Mouse (Mus musculus) thymus, adult 2 months (tissue): ENCODE measurements around the gene Irs3. TPM values are rescaled to one million over a fixed set of nuclear protein-coding genes. Genes with fewer than 3 reads are reported as not detected.
"Not testable (repeated sequence)": the region's sequence is repeated elsewhere in the genome, so short reads cannot be mapped to it uniquely, and the experiment has no call there.

Source experiments
- DNase-seq: peaks from one replicate; pipeline ENCODE4 v3.0.0; 2021
- H3K27ac ChIP-seq: fragments of 200-500 bp; 2 replicates; pipeline ENCODE4 v1.5.1; 2012; ENCODE audit warnings: low read length, control low read depth; ENCODE audit not compliant: control insufficient read depth, insufficient read depth
- H3K27me3 ChIP-seq: fragments of 200-500 bp; 2 replicates; pipeline ENCODE4 v1.6.1; 2012; ENCODE audit warnings: mild to moderate bottlenecking, low read length, moderate library complexity, mixed read lengths; ENCODE audit not compliant: control insufficient read depth, insufficient read depth
- H3K36me3 ChIP-seq: fragments of 200-500 bp; 2 replicates; pipeline ENCODE4 v1.6.1; 2012; ENCODE audit warnings: mild to moderate bottlenecking, low read length, moderate library complexity; ENCODE audit not compliant: control insufficient read depth, insufficient read depth
- H3K4me1 ChIP-seq: fragments of 200-500 bp; replicated peaks from 2 replicates; pipeline ENCODE4 v1.6.1; 2012; ENCODE audit warnings: low read length; ENCODE audit not compliant: control insufficient read depth, insufficient read depth
- H3K4me3 ChIP-seq: fragments of 200-500 bp; 2 replicates; pipeline ENCODE4 v1.5.1; 2012; ENCODE audit warnings: mild to moderate bottlenecking, low read length, control low read depth, moderate library complexity; ENCODE audit not compliant: control insufficient read depth, insufficient read depth
- CTCF ChIP-seq: fragments of 200-500 bp; IDR thresholded peaks from 2 replicates; pipeline ENCODE4 v1.5.1; 2012; ENCODE audit warnings: mild to moderate bottlenecking, control low read depth, low read length, moderate library complexity, borderline replicate concordance; ENCODE audit not compliant: control insufficient read depth, poor library complexity, insufficient read depth; ENCODE audit errors: extremely low read depth
- POLR2A ChIP-seq: fragments of 200-500 bp; IDR thresholded peaks from 2 replicates; pipeline ENCODE4 v1.6.1; 2012; ENCODE audit warnings: mild to moderate bottlenecking, low read length, control low read depth, moderate library complexity; ENCODE audit not compliant: control insufficient read depth, poor library complexity, insufficient read depth; ENCODE audit errors: extremely low read depth
- WGBS: fragments of 180-500 bp; shearing (Covaris S2); methylation state at CpG from one replicate; pipeline ENCODE4 v1.1.7; 2018; 5-methylcytosine and 5-hydroxymethylcytosine counted together
- polyA plus RNA-seq: library from polyadenylated mRNA; depleted of rRNA; stranded (reverse); fragments of >200 nt; gene quantifications from 2 replicates; pipeline ENCODE4 v1.2.3, GENCODE M21; 2012

Irs3 gene
- polyA plus RNA-seq, 1 experiment = 2.5 TPM

DNA sequence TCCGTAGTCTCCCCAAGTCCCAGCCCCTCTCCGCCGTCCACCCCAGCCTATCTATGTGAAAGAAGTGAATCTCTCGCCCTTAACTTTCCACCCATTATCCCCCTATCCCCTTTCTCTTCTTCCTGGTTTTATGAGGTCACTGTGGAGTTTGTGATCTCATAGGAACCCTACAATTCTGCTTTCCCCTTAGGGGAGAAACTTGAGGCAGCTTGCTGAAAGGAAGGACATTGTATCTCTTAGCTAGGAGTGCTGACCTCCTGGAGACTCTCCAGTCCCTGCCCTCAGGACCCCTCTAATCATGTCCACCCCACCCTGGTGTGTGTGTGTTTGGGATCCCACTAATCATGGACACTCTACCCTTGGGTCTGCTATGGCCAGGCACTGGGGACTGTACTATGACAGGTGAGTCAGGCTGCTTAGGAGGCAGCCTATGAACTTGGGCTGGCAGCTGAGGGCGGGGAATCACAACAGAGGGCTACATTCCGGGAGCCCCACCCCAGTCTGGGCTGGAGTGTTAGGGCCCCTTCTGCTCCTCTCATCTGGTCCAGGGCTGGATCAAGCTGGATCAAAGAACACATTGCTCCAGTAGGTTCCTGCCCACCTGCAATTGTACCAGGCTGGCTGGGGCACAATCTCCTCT, 15.5 kb downstream of the Irs3 start:
- H3K36me3 ChIP-seq = peaks cover 12% of the 10 kb centered on the region
- peak overlapping the region; percentile 98 for H3K27ac ChIP-seq
- WGBS = 1% methylated on average over 6 of the region's 6 CpGs
- H3K4me1 ChIP-seq = peaks cover 23% of the 10 kb centered on the region
- peak overlapping the region; percentile 84 for H3K4me3 ChIP-seq
- DNase-seq = peak; percentile 55
- no peaks in the 10 kb centered on the region for H3K27me3 ChIP-seq
- TF ChIP-seq POLR2A (0 out of 2 replicates have a peak, but pooled peaks have one; percentile 26), CTCF (no peak)

DNA sequence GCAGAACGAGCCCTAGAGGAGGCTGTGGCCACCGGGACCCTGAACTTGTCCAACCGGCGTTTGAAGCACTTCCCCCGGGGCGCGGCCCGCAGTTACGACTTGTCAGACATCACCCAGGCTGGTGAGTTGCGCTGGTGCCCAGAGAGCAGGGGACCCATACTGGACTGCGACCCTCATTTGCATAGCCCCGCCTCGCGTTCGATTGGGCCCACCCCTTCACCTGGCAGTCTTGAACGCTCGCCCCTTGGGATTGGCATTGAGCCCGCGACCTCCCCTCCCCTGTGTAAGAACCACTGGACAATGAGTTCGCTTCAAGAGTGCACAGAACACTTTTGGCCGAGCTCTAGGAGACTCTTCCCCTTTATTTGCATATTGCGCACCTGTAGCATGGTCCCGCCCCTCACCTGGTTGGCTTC, 16.2 kb downstream of the Irs3 start:
- no peaks in the 10 kb centered on the region for H3K27me3 ChIP-seq
- DNase-seq = no peak
- peaks cover 8% of the 10 kb centered on the region for H3K36me3 ChIP-seq
- H3K27ac ChIP-seq = peak overlapping the region; percentile 98
- peaks cover 23% of the 10 kb centered on the region for H3K4me1 ChIP-seq
- peak overlapping the region; percentile 84 for H3K4me3 ChIP-seq
- under 1% methylated on average over 23 of the region's 23 CpGs for WGBS
- TF ChIP-seq POLR2A = no peak
- no peak for TF ChIP-seq CTCF

DNA sequence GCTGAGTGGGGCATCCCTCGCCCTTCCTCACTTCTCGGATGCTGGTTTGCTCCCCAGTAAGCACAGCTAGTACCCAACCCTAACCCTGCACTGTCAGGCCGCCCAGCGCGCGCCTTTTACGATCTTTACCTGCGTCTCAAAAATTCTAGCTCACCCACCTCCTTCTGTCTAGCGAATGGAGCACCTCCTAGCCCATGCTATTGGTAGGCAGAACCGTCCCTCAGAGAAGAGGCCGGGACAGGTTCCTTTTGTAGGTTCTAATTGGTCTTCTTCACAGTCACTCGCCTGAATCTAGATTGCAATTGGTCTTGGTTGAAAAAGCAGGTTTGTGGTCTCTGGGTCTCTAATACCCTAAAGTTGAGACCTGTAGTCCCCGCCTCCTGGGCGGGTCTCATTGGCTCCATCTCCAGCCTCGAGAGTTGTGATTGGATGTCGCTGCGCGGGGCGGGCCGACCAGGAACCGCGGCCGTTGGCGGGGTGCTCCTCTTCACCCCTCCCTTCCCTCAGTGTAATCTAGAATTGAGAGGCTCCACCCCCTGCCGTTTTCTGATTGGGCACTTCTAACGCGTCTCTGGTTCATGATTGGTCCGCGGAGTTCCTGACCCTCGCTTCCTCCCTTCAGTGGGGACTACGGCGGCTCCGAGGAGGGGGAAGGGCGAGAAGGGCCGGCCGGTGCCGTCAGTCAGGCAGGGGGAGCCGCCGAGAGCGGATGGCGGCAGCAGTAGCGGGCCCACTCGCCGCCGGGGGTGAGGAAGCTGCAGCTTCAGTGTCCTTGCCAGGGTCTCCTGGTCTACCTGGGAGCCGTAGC, 16.8 kb downstream of the Irs3 start, which contains the start of the genes Fbxo24, Lrch4 and Gm20605:
TSS of gene Fbxo24 (minus strand) at position 505 of the 808 bp plus-strand sequence.
TSS of gene Lrch4 (plus strand) at position 624 of the 808 bp plus-strand sequence.
TSS of gene Gm20605 (plus strand) at position 678 of the 808 bp plus-strand sequence.
- Histone ChIP-seq H3K36me3 (peaks cover 2% of the 10 kb centered on the region; the same call in 1 of the 2 replicates), H3K4me1 (peaks cover 23% of the 10 kb centered on the region), H3K27ac (peak within 1 kb of the TSS; percentile 98), H3K27me3 (no peaks in the 10 kb centered on the region), H3K4me3 (peak within 1 kb of the TSS; percentile 84)
- under 1% methylated on average over 46 of the region's 46 CpGs for WGBS
- TF ChIP-seq POLR2A (peak; percentile 97), CTCF (0 out of 2 replicates have a peak, but pooled peaks have one; percentile 38)
- peak; percentile 99 for DNase-seq

DNA sequence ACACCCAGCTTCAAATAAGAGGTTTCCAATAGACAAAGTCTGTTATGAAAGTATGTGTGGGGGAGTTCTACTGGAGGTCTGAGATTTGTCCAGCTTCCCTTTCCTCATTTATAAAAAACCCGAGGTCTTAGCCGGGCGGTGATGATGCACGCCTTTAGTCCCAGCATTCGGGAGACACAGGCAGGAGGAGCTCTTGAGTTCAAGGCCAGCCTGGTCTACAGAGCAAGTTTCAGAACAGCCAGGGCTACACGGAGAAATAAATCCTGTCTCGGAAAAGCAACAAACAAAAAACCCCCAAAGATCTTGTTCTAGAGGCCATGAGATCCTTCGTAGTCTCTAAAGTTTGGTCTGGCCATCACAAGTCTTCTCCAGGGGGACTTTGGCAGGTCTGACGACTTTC, 17.5 kb downstream of the Irs3 start:
- H3K27ac ChIP-seq = peak overlapping the region; percentile 77
- peaks cover 23% of the 10 kb centered on the region for H3K4me1 ChIP-seq
- H3K27me3 ChIP-seq = no peaks in the 10 kb centered on the region
- no peaks in the 10 kb centered on the region for H3K36me3 ChIP-seq
- TF ChIP-seq POLR2A (no peak), CTCF (no peak)
- DNase-seq = peak; percentile 44
- WGBS = 2% methylated on average over 9 of the region's 9 CpGs
- peak overlapping the region; percentile 50 for H3K4me3 ChIP-seq

DNA sequence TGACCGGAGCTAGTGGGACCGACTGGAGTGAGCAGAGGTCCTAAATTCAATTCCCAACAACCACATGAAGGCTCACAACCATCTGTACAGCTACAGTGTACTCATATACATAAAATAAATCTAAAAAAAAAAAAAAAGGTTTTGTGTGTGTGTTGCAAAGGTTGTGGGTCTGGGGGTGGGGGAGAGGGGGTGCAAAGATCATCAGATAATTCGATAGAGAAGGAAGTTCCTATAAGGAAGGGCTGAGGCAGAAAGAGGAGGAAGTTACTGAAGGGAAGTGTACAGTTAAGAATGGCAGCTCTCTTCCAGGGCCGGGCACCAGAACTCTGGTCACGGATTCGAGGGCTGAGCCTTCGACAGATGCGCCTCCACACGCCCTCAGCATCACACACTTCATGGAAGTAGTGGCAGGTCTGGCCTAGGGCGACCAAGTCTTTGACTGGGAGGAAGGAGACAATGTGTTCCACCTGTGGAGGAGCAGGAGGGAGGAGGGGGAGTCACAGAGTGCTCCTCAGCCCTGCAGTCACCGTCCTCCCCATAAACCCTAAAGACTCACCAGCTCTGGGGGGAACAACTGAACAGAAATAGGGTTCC, 21.5 kb downstream of the Irs3 start:
- TF ChIP-seq CTCF (no peak), POLR2A (no peak)
- WGBS = 52% methylated on average over 11 of the region's 11 CpGs
- no peak for DNase-seq
- no peaks in the 10 kb centered on the region for H3K27me3 ChIP-seq
- H3K4me3 ChIP-seq = no peak overlapping the region
- H3K27ac ChIP-seq = no peak overlapping the region
- H3K4me1 ChIP-seq = peaks cover 6% of the 10 kb centered on the region; the same call in 1 of the 2 replicates
- H3K36me3 ChIP-seq = no peaks in the 10 kb centered on the region

DNA sequence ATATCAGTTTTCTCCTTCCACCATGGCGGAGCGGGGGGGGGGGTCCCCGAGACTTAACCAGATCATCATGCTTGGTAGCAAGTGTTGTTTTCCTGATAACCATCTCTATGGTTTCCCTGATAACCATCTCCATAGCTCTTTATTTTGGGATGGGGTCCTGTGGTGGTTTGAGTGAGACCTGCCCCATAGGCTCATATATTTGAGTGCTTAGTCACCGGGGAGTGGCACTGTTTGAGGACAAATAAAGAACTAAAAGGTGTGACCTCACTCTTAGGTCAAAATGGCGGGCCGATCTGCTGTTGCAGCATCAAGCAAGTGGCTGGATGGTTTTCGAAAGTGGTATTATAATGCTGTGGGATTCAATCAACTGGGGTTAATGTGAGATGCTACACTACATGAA, 30.2 kb downstream of the Irs3 start:
- 87% methylated on average over 7 of the region's 7 CpGs for WGBS
- no peaks in the 10 kb centered on the region for H3K36me3 ChIP-seq
- no peak overlapping the region for H3K27ac ChIP-seq
- H3K4me3 ChIP-seq = no peak overlapping the region
- no peaks in the 10 kb centered on the region for H3K4me1 ChIP-seq
- DNase-seq = no peak
- TF ChIP-seq POLR2A = no peak
- TF ChIP-seq CTCF = no peak
- H3K27me3 ChIP-seq = no peaks in the 10 kb centered on the region

DNA sequence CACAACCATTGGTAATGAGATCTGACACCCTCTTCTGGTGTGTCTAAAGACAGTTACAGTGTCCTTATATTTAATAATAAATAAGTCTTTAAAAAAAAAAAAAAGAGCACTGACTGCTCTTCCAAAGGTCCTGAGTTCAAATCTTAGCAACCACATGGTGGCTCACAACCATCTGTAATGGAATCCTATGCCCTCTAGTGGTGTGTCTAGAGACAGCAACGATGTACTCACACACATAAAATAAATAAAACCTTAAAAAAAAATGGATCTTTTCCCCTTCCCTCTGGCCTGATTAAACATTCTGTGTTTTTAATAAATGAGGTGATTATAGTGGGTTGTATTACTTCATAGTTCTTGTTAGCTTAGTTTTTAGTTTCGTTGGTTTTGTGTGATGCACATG, 30.6 kb downstream of the Irs3 start:
- WGBS = 89% methylated on average over 2 of the region's 2 CpGs
- H3K4me3 ChIP-seq, H3K36me3 ChIP-seq, H3K27me3 ChIP-seq, DNase-seq, H3K27ac ChIP-seq, H3K4me1 ChIP-seq: not testable (repeated sequence)
